Mouse (Mus musculus) ovary, postnatal 14 days (tissue): ENCODE results near the gene Prkaa1.

ENCODE experiments used
- DNase-seq: peaks from one replicate; pipeline ENCODE4 v3.0.0; 2022; ENCODE audit warnings: low spot score

Prkaa1 gene

GRCm38 (mm10) chr15:5143361-5144020 lies at the start of gene Prkaa1:
Prkaa1 (plus strand) TSS chr15:5143861.
- peak; percentile 66 for DNase-seq

- no peak for DNase-seq
These were observed 47.9 kb upstream of the Prkaa1 start for GRCm38 (mm10) chr15:5095534-5096301.

DNA sequence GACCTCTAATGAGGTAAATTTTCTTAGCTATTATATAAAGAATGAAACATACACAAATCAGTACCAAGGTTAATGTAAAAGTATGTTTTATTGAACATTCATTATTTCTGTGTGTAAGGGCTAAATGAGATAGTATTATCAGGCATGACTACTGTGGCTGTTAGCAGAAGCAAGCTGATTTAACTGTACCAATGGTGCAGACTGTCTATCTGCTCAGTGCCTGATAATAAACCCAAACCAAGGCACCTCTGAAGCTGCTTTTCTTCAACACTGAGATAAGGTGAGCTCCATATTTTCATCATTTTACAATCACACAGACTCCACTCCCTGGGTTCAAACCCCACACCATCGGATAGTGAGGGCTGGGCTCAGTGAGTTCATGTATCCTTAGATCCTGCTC lies 46.3 kb upstream of the Prkaa1 start:
- DNase-seq: no peak

DNA sequence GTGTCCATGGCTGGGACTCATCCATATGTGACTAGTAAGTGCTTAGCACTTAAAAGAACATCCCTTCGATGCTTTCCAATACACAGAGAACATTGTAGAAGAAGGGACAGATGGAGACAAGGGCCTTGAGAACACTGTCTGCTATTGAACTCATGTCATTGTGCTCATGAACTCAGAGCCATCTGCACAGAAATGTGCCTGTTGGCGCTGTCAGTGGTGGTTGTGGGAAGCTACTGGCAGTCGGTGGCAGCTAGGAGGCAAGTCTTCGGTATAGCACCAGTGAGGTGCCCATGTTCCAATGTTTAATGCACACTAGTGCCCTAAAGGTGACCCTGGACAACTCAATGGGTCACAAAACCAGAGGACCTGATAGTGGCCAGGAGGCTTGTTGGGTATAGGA lies 41.3 kb upstream of the Prkaa1 start:
- DNase-seq: no peak

GRCm38 (mm10) chr15:5105891-5106290 lies 37.8 kb upstream of the Prkaa1 start:
- DNase-seq: no peak

DNA sequence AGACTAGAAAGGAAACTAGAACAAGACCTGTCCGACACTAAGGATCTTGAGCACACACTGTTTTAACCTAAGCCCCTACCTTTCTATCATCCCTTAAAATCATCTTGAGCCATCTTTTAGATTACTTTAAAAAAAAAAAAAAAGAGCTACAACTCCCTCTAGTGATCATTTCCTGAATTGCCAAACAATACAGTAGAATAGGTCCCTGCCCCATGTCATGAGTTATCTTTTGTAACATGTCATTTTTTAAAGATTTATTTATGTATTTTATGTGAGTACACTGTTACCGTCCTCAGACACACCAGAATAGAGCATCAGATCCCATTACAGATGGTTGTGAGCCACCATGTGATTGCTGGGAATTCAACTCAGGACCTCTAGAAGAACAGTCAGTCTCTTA lies 37.4 kb upstream of the Prkaa1 start:
- DNase-seq: no peak

GRCm38 (mm10) chr15:5107686-5108654 lies 35.7 kb upstream of the Prkaa1 start, which contains the start of gene Card6:
Card6 (minus strand) TSS chr15:5108539.
- DNase-seq: no peak

GRCm38 (mm10) chr15:5108655-5109040 lies 35.0 kb upstream of the Prkaa1 start:
- no peak for DNase-seq

- no peak for DNase-seq
These were observed 31.0 kb upstream of the Prkaa1 start for GRCm38 (mm10) chr15:5112651-5113050.

GRCm38 (mm10) chr15:5115173-5115572 lies 28.5 kb upstream of the Prkaa1 start:
- no peak for DNase-seq

DNA sequence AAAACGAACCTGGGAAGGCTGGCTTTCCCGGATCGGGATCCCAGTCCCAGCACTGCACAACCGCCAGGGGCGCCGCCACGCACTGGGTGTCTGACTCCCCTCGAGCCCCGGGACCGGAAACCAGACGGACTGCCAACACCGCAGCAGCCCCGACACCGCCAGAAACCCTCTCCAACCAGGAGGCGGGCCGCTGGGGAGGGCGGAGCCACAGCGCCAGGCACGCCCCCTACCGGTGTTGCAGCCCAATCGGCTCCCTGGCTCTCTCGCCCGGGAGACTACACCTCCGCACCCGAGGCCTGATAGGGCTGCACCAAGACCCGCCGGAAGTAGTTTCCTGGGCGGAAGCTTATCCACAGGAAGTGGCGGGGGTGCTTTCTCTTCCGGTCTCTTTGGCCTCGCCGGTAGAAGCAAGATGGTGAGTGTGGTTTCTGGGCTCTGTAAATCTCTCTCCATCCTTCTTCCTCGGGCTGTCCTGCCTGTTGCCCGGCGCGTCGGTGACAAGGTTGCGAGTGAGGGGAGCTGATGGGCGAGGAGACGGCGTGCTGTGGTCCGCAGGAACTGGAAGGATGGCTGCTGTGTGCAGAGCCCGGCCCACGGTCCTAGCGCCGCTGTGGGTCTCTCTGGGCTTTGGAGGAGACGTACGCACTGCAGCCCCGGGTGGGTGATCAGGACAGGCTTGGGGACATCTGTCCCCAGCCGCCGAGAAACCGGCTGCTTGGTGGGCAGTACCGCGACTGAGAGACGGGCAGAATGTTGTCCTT lies 27.2 kb upstream of the Prkaa1 start, which contains the start of gene Rpl37:
TSS of gene Rpl37 (plus strand) at position 376 of the 761 bp plus-strand sequence.
- peak; percentile 98 for DNase-seq

DNA sequence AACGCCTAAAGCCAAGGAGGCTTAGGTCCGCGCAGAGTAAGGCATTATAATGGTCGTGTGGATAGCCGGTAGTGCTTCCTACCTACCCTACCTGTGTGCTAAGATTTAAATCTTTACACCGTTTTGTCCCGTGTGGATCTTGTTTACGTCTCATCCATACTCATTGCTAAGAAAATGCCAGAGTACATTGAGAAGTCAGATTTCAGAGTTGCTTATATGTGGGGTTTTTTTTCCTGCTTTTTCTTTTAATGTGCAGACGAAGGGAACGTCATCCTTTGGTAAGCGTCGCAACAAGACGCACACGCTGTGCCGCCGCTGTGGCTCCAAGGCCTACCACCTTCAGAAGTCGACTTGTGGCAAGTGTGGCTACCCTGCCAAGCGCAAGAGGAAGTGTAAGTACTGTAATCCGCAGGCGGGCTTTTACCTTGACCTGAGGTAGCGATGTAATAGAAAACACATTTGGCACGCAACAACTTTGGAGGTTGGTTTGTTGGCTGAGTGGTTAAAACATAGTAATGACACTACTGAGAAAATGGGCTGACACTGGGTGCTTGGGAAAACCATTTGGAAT lies 26.5 kb upstream of the Prkaa1 start:
- DNase-seq: no peak

- DNase-seq: no peak
These were observed 25.0 kb upstream of the Prkaa1 start for GRCm38 (mm10) chr15:5118626-5119025.

GRCm38 (mm10) chr15:5119192-5119591 lies 24.5 kb upstream of the Prkaa1 start:
- DNase-seq: no peak

GRCm38 (mm10) chr15:5119707-5120106 lies 24.0 kb upstream of the Prkaa1 start:
- no peak for DNase-seq

- DNase-seq: no peak
These were observed 21.9 kb upstream of the Prkaa1 start for GRCm38 (mm10) chr15:5121535-5122313.

GRCm38 (mm10) chr15:5126456-5126855 lies 17.2 kb upstream of the Prkaa1 start:
- no peak for DNase-seq

DNA sequence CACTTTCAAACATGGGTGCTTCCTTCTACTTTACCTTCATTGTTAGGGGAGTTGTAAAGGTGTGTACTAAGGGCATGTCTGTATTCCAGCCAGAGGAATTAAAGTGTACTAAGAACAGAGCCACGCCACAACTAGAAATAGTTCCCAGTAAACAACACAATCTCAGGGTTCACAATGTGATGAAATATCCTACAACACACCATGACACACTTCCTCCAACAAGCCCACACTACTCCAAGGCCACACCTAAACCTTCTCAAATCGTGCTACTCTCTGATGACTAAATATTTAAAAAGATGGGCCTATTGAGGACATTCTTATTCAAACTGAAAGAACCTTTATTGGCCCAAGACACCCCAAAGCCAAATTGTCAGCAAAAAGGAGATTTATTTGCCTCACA lies 16.2 kb upstream of the Prkaa1 start:
- DNase-seq: no peak

GRCm38 (mm10) chr15:5128176-5128940 lies 15.3 kb upstream of the Prkaa1 start:
- DNase-seq: no peak
